Mouse (Mus musculus) adrenal gland, adult (tissue): ENCODE results near the gene Hdac10.

Experiments
- DNase-seq, 2 experiments: peaks; one replicate each; pipeline ENCODE4 v3.0.0; 2022 to 2023; ENCODE audit warnings: low spot score in 1 of 2; ENCODE audit not compliant: inconsistent age in 2 of 2

The Hdac10 gene

GRCm38 (mm10) chr15:89124312-89124711 is 4.2 kb downstream of the Hdac10 start:
- no peak for DNase-seq

- DNase-seq, result peak; percentile 41 to 66
Observed at GRCm38 (mm10) chr15:89123595-89123994, 4.9 kb downstream of the Hdac10 start.

DNA sequence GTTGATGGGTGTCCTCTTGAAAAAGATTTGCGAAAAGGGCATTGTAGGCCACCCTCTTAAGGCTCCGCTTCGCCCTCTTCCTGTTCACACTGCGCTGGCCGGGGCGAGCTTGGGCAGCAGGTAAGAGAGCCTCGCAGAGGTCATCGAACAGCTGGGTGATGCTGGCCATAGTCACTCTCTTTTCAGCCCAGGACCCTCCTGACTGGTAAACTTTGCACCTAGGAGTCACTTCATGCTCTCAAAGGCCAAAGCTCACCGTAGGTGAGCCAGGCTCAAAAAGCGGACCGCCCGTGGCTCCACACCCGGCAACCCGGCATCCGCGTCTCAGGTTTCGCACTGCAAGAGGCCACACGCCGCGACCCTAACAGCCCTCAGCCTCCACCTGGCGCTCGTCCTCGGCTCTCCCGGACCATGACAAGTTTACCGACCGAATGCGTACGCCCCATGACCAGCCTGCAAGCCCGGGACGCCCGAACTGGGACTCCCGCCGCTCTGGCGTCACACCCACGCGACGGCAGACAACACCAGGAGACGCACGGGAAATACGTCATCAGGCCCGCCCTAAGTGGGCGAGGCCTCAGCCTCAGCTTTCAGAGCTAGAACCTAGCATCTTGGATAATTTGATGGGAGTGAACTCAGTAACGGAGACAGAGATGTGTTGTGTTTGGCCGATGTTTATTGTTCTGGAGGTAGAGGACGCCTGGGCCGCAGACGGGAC is 5.7 kb downstream of the Hdac10 start, which contains the start of gene Tubgcp6:
TSS of gene Tubgcp6 (minus strand) at position 464 of the 718 bp plus-strand sequence.
- DNase-seq, result peak; percentile 95 to 98

DNA sequence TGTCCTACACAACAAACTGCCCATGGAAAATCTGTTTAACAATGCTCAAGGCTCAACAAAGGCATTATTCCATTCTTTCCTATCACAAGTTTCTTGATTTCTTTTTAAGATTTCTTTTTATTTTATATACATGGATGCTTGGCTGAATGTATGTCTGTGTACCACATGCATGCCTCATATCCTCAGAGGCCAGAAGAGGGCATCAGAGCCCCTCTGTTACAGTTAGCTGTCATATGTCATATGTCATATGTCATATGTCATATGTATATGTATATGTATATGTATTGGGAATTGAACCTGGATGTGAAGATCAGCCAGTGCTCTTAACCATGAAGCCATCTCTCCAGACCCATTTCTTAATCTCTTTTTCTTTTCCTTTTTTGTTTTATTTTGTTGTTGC is 10.5 kb downstream of the Hdac10 start:
- DNase-seq, result no peak

DNA sequence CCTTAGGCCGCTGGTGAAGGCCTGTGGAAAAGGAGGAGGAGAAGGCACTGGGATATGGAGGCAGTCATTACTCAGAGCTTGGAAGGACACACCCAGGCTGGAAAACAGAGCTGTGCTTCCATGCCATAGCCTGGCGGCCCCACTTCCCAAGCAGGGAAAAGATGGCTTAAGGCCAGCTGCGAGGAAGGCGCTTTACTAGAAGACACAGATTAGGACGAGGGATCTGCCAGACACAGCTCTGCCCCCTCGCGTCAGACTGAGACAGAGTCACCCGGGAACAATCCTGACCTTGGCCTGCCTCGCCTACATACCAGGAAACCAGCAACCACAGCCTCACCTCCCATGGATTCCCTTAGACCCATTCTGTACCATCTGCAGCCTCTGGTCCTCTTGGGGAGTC is 18.4 kb downstream of the Hdac10 start:
- DNase-seq, result peak; percentile 74 to 90

DNA sequence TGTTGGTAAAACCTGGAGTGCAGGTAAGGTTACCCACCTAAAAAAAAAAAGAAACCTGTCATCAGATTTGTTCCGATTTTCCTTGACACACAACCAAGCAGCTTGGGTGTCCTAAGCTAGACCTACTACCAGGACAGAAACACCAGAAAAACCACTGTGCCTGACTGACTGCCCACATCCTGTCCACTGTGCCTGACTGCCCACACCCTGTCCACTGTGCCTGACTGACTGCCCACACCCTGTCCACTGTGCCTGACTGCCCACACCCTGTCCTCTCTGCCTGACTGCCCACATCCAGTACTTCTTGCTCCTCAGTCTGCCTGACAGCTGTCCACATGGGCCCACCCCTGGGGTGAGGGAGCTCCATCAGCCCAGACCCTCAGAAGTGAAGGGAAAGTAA is 21.5 kb downstream of the Hdac10 start:
- no peak for DNase-seq

- no peak for DNase-seq
Observed at GRCm38 (mm10) chr15:89106073-89106472, 22.4 kb downstream of the Hdac10 start.

DNA sequence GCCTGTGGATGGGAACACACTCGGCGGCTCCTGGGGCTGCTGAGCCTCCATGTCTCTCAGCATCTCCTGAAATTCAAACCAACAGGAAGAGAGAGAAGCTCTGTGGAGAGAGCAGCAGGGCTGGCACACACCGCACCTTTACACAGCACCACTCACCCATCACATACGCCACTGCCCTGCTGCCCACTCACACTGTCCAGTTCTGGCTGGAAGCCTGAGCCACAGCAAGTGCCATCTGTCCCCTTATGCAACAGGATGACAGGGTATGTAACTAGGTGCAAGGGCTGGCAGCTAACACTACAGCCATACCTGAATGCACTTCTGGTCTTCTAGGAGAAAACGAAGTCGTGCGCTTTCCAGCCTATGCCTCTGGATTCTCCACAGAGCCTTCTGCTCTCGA is 24.1 kb downstream of the Hdac10 start:
- DNase-seq, result no peak

DNA sequence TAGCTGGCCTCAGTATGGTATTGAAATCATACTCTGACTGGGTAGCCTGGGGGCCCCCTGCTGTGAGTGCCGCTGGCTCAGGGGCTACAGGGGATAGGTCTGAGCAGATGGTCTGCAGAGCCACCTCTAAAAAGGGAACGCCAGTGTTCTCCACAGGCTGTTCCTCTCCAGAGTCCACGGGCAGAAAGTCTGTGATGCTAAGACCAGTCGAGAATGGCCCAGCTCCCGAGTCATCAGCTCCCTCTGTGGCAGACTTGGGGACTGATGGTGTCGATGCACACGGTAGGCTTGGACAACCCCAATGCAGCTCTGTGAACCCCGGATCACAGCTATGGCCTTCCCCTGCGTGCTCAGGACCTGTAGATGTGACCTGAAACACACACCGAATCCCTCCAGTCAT is 24.6 kb downstream of the Hdac10 start:
- no peak for DNase-seq

DNA sequence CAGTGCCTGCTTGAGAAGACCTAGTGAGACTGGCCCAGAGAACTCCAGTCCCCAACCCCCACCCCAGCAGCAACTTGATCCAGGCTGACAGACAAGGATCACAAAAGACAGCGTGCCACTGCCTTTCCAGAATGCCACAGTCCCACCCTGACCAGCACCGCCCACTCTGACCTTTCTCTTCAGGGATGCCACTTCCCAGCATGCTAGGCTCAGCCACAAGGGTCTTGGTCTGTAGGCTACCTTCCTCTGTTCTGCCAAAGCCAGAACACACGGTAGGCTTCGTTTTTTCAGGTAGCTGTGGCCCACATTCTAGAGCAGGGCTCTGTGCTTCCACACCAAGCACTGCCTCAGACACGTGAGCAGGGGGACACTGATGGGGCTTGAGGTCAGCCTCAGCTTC is 25.9 kb downstream of the Hdac10 start:
- no peak for DNase-seq

- no peak for DNase-seq
Observed at GRCm38 (mm10) chr15:89100823-89101222, 27.7 kb downstream of the Hdac10 start.

DNA sequence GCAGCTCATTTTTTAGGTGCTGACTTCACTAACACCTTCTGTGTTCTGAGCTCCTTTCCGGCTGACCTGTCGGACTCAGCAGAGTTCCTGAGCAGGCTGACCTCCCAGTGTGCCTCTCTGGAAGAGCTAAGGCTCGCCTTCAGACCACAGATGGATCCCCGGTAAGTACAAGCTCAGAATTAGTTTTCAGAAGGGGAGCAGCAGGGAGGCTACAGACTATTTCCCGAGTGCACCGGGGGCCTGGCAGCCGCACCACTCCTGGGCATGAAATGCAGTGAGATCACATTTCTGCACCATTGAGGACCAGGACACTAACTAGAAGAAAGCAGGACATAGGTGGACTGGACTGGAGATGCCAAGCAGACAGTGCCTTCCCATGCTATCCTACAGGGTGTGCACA is 29.9 kb downstream of the Hdac10 start:
- DNase-seq, result no peak

DNA sequence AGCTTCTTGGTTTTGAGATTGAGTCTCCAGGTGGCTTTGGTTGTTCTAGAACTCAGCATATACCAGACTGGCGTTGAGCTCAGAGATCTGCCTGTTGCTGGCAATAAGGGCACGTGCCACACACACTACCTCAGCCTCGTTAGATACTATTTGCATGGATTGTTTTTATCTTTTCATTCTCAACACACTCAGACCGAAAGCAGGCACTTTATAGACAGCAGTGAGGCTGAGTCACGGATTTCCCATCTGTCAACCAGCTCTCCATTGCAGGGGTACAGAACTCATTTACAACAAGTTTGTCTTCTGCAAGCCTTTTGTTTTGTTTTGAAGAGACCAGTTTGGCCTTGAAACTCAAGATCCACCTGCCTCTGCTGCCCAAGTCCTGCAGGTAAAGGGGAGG is 31.1 kb downstream of the Hdac10 start:
- no peak for DNase-seq

DNA sequence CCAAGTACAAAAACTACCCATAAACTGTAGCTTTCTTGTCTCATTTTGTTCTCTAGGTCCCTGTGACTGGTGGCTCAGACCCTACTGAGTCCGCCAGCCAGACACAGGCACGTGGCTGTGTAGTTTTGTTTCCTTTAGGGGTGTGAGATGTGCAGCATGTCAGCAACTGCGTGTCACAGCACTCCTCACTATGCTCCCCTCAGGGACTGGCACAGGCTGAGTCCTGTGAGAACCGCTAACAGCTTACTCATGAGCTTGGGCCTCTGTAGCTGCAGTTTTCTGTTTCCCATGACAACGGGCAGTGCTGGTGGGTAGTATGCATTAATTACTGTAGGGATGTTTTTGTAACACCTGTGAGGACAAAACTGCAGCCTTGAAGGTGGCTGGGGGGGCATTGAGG is 36.3 kb downstream of the Hdac10 start:
- no peak for DNase-seq

- DNase-seq, result no peak
Observed at GRCm38 (mm10) chr15:89090662-89091061, 37.8 kb downstream of the Hdac10 start.

DNA sequence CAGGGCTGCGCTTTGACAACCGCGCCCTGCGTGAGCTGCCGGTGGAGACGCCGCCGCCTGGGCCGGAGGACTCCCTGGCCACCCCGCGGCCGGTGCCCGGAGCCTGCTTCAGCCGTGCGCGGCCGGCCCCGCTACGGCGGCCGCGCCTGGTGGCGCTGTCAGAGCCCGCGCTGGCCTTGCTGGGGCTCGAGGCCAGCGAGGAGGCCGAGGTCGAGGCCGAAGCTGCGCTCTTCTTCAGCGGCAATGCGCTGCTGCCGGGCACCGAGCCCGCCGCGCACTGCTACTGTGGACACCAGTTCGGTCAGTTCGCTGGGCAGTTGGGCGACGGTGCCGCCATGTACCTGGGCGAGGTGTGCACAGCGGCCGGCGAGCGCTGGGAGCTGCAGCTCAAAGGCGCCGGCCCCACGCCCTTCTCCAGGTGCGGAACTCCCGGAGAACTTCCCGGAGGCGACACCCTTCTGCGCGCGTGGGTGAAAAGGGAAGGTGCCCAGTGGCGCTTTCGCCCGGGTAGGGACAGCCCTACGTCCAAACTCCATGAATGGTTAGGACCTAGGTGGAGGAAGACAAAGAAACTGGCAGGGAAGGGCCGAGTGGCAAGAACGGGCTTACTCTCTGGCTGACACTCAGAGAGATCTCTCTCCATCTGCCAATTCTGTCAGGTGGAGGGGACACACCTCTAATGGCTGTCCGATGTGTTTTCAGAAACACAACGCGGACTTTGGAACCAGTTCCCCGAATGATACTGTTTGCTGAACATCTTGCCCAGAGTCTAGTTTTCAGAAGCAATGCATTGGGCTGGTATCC is 39.0 kb downstream of the Hdac10 start:
- no peak for DNase-seq

- DNase-seq, result peak; percentile 93 to 97
Observed at GRCm38 (mm10) chr15:89088607-89089247, 39.8 kb downstream of the Hdac10 start, which contains the start of gene Selenoo. Selenoo (plus strand) TSS chr15:89089084.

DNA sequence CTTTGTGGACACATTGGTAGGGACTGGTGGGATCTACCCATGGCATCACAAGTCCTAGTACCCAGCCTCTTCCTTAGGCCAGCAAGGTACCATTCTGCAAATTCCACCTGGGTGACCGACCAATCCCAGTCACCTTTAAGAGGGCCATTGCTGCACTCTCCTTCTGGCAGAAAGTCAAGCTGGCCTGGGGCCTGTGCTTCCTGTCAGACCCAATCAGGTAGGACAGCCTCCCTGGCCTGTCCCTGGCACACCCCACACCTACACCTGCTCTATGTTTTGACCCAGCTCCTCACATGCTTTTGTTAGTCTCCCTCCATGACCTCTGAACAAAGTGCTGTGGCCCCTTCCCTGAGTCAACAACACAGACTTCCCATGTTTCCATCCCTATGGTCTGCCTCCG is 43.7 kb downstream of the Hdac10 start:
- DNase-seq, result no peak

DNA sequence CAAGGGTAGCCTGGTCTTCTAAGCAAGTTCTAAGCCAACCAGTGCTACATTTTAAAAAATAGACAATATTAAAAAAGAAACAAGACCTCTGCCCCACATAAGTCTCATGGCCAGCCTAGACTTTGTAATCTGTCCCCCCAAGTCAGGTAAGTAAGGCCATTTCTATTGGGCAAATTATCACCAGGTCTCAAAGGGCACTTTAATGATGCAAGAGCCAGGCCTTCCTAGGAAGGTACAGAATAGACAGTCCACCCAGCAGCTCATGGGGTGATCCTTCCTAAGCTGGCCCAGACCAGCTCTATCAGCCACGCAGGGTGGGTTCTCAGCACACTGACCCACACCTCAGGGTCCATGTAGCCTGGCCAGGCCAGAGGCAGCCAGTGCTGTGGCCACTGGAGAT is 44.6 kb downstream of the Hdac10 start:
- no peak for DNase-seq

DNA sequence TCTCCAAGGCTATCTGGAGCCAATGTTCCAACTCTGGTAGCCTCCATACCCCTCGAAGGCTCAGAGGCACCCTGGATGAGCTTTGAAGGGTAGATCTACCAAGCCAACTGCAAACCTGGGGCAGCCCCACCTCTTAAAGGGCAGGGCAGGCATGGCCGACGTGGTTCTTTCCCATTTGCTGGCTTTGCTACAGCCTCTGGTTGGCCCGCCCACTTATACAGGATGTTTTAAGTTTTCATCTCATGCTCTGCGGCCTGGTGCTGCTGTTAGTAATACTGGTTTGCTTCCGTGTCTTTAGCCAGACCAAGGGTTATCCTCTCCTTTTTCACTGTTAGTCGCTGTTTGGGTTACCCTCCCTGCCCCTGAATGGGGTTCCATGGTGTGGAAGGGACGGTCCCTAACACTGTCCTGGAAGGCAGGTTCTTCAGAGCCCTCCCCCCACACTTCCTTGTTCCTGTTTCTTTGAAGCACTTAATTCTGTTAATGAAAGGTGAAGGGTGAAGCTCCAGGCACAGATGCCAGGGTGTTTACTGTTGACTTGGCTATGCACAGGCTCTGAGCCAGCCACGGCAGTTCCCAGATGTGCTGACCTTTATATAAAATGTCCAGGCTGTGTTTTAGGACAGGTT is 50.2 kb downstream of the Hdac10 start:
- DNase-seq, result peak; percentile 51 to 76

GRCm38 (mm10) chr15:89076156-89076731 is 52.3 kb downstream of the Hdac10 start:
- peak; percentile 73 to 89 for DNase-seq
